Mouse (Mus musculus): ENCODE results near the gene Mrrf. TPM values are rescaled to one million over a fixed set of nuclear protein-coding genes. Genes with fewer than 3 reads are reported as not detected.

Mrrf gene
- polyA plus RNA-seq, 1 experiment from 2014 or later = 34.2 TPM

DNA sequence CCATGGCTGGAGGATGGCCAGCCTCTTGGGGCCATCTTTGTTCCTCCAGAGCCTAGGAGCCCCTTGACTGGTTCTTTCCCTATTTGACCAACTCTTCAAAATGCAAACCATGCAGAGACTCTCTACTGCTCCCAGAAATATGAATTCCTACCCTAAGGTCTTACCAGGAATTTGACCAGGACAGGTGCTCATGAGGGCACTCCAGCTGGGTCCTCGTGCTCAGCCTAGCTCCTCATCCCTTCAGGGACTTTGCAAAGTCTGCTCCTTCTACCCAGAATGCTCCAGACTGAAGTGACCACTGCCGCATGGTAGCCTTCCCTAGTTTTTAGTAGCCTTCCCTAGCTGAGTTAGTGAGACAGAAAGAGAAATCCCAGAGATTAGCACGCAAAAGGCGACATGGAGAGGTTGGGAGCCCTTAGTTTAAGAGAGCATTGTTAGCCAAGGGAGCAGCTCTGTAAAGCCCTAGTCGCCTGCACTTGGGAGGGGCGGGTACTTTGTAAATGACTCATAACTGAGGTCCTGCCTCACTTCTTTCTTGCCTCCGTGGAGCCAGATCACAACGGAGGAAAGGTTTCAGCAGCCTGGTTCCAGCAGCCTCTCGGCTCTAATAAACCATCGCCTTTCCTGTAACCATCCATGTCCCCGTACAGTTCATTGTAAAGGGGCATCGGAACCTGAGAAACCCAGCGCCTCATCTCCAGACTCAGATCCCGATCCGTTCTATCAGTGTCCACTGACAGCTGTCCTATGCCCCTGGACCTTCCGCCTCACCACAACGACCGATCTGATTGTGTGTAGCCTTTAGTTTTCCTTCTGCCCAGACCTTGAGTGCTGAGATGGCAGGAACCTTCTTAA is 65.8 kb downstream of the Mrrf start:
- 29% methylated on average over 18 of the region's 18 CpGs for WGBS
- peak overlapping the region; percentile 66; the same call in 1 of the 2 replicates for H3K9ac ChIP-seq
- H3K36me3 ChIP-seq = no peaks in the 10 kb centered on the region
- no peaks in the 10 kb centered on the region for H3K9me3 ChIP-seq (replicated peaks)
- peak overlapping the region; percentile 81 for H3K4me2 ChIP-seq
- peaks cover 60% of the 10 kb centered on the region for H3K27me3 ChIP-seq (replicated peaks)
- H3K27ac ChIP-seq (ENCODE audit: poor library complexity, severe bottlenecking) = no peak overlapping the region
- H3K4me1 ChIP-seq (replicated peaks) = peaks cover 40% of the 10 kb centered on the region
- ATAC-seq (ENCODE audit: insufficient number of reproducible peaks, low FRiP score) = no peak
- peak overlapping the region; percentile 47; the same call in 1 of the 2 replicates for H3K4me3 ChIP-seq

GRCm38 (mm10) chr2:36202611-36202880 is 66.4 kb downstream of the Mrrf start:
- Histone ChIP-seq H3K27ac (ENCODE audit: poor library complexity, severe bottlenecking) (no peak overlapping the region), H3K9ac (peak overlapping the region; percentile 66; the same call in 1 of the 2 replicates), H3K9me3 (replicated peaks) (no peaks in the 10 kb centered on the region), H3K4me2 (peak overlapping the region; percentile 81), H3K27me3 (replicated peaks) (peaks cover 62% of the 10 kb centered on the region), H3K36me3 (no peaks in the 10 kb centered on the region), H3K4me1 (replicated peaks) (peaks cover 36% of the 10 kb centered on the region), H3K4me3 (peak overlapping the region; percentile 47)
- ATAC-seq (ENCODE audit: insufficient number of reproducible peaks, low FRiP score) = no peak
- WGBS = 17% methylated on average over 5 of the region's 5 CpGs

DNA sequence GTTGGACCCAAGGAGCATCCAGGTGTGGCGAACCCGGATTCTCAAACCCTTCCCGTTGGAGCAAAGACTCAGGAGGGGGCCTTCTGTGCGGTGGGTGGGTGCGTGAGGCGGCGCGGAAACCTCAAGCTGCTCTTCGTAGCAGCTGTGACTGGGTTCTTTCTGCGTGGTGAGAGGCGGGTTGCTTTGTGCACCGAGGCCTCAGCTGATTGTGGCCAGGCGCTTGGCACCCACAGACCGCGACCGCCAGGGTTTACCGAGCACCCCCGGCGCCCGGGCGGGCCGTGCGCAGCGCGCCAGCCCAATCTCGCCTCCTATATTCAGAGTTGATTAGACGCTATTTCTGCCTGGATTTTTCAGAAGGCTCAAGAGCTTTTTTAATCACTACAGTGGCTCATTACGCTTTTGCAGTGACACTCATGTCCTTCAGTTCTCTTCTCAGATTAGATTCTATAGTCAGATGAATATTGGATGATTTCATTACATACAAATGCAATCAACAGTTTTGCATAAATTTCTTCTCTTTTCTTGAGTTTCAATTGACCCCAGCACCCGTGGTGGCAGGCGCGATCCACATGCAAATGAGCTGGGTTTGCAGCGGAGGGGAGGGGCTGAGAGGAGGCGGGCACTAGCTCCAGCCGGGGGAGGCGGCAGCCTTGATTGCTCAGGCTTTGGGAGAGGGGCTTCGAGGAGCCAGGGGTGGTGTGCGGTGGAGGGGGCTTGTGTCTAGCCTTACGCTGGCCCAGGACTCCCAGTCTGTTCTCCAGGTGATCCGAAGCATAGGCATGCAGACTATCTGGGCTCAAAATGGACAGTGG is 67.0 kb downstream of the Mrrf start:
- Histone ChIP-seq H3K4me3 (peak overlapping the region; percentile 47), H3K27ac (ENCODE audit: poor library complexity, severe bottlenecking) (no peak overlapping the region), H3K9ac (peak overlapping the region; percentile 66), H3K4me1 (replicated peaks) (peaks cover 31% of the 10 kb centered on the region), H3K4me2 (peak overlapping the region; percentile 81), H3K36me3 (no peaks in the 10 kb centered on the region), H3K9me3 (replicated peaks) (no peaks in the 10 kb centered on the region), H3K27me3 (replicated peaks) (peaks cover 69% of the 10 kb centered on the region)
- WGBS = under 1% methylated on average over 39 of the region's 39 CpGs
- peak; percentile 46; the same call in 1 of the 2 replicates for ATAC-seq (ENCODE audit: insufficient number of reproducible peaks, low FRiP score)

DNA sequence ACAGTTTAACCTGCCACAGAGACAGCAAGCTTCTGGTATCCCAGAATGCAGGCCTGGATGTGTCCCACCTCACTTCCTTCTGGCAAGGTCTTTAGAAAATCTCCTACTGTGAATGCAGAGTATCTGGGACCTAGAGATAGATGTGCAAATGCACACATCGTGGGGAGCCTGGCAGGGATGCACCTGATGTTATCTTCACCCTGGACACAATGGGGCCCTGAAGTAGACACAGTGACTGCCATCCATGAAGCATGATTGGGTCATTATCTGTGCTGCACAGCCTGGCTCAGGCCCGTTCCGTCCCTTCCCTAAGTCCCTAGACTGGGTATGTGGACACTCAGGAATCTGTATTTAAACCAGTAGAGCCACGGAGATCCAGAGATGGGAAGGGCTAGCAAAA is 68.4 kb downstream of the Mrrf start:
- no peak overlapping the region for H3K9ac ChIP-seq
- WGBS = 45% methylated on average over 4 of the region's 4 CpGs
- H3K27me3 ChIP-seq (replicated peaks) = peaks cover 83% of the 10 kb centered on the region
- H3K4me3 ChIP-seq = no peak overlapping the region
- peaks cover 21% of the 10 kb centered on the region for H3K4me1 ChIP-seq (replicated peaks)
- H3K27ac ChIP-seq (ENCODE audit: poor library complexity, severe bottlenecking) = no peak overlapping the region
- H3K36me3 ChIP-seq = no peaks in the 10 kb centered on the region
- H3K9me3 ChIP-seq (replicated peaks) = no peaks in the 10 kb centered on the region
- H3K4me2 ChIP-seq = no peak overlapping the region
- no peak for ATAC-seq (ENCODE audit: insufficient number of reproducible peaks, low FRiP score)

DNA sequence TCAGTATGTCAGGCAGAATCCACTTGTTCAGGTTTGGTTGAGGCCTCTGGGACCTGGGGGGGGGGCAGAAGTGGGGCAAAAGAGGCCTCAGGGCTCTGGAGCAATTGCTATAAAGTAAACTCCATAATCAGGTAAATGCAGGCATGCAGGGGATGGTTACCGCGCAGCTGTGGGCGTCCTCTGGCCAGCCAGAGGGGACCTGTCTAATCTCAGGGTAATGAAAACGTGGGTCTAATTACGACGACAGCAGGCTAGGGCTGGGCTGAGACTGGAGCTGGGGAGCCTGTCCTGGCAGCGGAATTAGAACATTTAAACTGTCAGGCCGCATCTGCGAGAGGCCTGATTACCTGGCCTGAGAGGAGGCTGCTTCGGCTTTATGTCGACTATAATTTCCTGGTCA is 70.9 kb downstream of the Mrrf start:
- ATAC-seq (ENCODE audit: insufficient number of reproducible peaks, low FRiP score) = no peak
- Histone ChIP-seq H3K27me3 (replicated peaks) (peaks cover 85% of the 10 kb centered on the region), H3K4me1 (replicated peaks) (peaks cover 27% of the 10 kb centered on the region), H3K4me2 (no peak overlapping the region), H3K36me3 (no peaks in the 10 kb centered on the region), H3K27ac (ENCODE audit: poor library complexity, severe bottlenecking) (no peak overlapping the region), H3K9ac (no peak overlapping the region), H3K9me3 (replicated peaks) (no peaks in the 10 kb centered on the region), H3K4me3 (no peak overlapping the region)
- WGBS = 58% methylated on average over 11 of the region's 11 CpGs

GRCm38 (mm10) chr2:36210796-36211195 is 74.6 kb downstream of the Mrrf start:
- no peak for ATAC-seq (ENCODE audit: insufficient number of reproducible peaks, low FRiP score)
- Histone ChIP-seq H3K4me1 (replicated peaks) (peaks cover 35% of the 10 kb centered on the region), H3K4me3 (peak overlapping the region; percentile 32), H3K27me3 (replicated peaks) (peaks cover 55% of the 10 kb centered on the region), H3K4me2 (peak overlapping the region; percentile 58), H3K9ac (peak overlapping the region; percentile 8; the same call in 1 of the 2 replicates), H3K27ac (ENCODE audit: poor library complexity, severe bottlenecking) (no peak overlapping the region), H3K36me3 (no peaks in the 10 kb centered on the region), H3K9me3 (replicated peaks) (no peaks in the 10 kb centered on the region)
- 3% methylated on average over 32 of the region's 34 CpGs for WGBS

DNA sequence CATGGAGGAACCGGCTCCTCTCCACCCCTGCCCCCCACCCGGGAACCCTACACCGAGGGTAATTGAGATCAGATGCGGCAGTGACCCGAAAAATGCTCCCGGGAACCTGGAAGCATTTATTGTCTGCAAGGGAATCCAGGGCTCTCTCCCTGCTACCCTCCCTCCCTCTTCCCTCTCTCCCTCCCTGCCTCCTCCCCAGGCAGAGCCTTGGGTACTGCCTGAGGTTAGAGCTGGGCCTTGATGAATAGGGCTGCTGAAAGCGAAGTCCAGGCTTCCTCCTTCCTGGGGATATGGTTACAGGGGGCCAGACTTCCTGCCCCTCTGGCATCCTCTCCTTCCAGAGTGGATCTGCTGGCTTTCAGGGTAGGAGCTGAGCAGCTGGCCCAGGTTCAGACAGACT is 75.6 kb downstream of the Mrrf start:
- peaks cover 52% of the 10 kb centered on the region for H3K27me3 ChIP-seq (replicated peaks)
- no peak for ATAC-seq (ENCODE audit: insufficient number of reproducible peaks, low FRiP score)
- 41% methylated on average over 7 of the region's 7 CpGs for WGBS
- peaks cover 45% of the 10 kb centered on the region for H3K4me1 ChIP-seq (replicated peaks)
- H3K36me3 ChIP-seq = no peaks in the 10 kb centered on the region
- no peaks in the 10 kb centered on the region for H3K9me3 ChIP-seq (replicated peaks)
- H3K4me3 ChIP-seq = no peak overlapping the region
- H3K9ac ChIP-seq = no peak overlapping the region
- no peak overlapping the region for H3K27ac ChIP-seq (ENCODE audit: poor library complexity, severe bottlenecking)
- no peak overlapping the region for H3K4me2 ChIP-seq

DNA sequence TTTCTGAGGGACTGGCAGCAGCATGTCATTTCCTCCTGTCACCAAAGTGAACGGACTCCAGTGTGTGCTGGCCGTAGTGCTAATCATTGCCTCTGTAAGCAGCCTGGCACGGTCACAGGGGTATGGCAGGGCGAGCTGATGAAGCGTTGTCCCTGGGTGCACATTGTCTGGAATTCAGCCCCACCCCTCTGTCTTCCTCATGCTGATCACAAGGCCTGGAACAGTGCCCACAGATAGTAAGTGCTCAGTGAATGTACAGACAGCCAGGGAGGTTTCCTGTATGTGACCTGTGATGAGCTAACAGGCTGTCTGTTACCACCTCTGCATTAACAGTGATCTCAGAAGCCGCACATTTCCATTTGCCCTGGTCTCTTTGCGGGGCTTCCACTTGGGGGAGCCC is 76.9 kb downstream of the Mrrf start:
- H3K4me1 ChIP-seq (replicated peaks) = peaks cover 58% of the 10 kb centered on the region
- H3K4me2 ChIP-seq = peak overlapping the region; percentile 8; the same call in 1 of the 2 replicates
- no peak overlapping the region for H3K4me3 ChIP-seq
- peaks cover 44% of the 10 kb centered on the region for H3K27me3 ChIP-seq (replicated peaks)
- no peaks in the 10 kb centered on the region for H3K9me3 ChIP-seq (replicated peaks)
- WGBS = 19% methylated on average over 7 of the region's 7 CpGs
- 0 out of 2 replicates have a peak overlapping the region, but pooled peaks have one; percentile 21 for H3K27ac ChIP-seq (ENCODE audit: poor library complexity, severe bottlenecking)
- H3K36me3 ChIP-seq = no peaks in the 10 kb centered on the region
- H3K9ac ChIP-seq = no peak overlapping the region
- ATAC-seq (ENCODE audit: insufficient number of reproducible peaks, low FRiP score) = peak; percentile 39; the same call in 1 of the 2 replicates

DNA sequence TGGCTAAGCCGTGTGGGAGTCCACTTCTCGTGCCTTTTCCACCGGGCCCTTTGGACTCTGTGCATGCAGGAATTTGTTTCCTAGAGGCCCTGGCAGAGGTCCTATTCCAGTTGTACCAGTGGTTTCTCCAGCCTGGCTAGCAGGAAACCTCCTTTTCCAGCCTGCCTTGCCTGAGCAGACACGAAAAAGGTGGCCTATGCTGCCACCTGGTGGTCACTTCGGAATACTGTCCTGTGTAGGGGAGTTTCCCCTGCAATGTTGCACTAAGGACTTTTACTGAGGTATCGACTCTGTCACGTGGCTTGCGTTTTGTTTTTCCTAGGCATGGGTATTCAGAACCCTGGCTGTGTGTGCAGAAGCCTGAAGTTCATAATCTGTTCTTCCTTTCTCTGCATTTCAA is 77.8 kb downstream of the Mrrf start:
- H3K4me1 ChIP-seq (replicated peaks) = peaks cover 61% of the 10 kb centered on the region
- no peak overlapping the region; the same call in 1 of the 2 replicates for H3K27ac ChIP-seq (ENCODE audit: poor library complexity, severe bottlenecking)
- no peak overlapping the region for H3K4me3 ChIP-seq
- no peaks in the 10 kb centered on the region for H3K9me3 ChIP-seq (replicated peaks)
- H3K4me2 ChIP-seq = 0 out of 2 replicates have a peak overlapping the region, but pooled peaks have one; percentile 14
- H3K36me3 ChIP-seq = no peaks in the 10 kb centered on the region
- peak; percentile 67; the same call in 1 of the 2 replicates for ATAC-seq (ENCODE audit: insufficient number of reproducible peaks, low FRiP score)
- WGBS = 7% methylated on average over 8 of the region's 8 CpGs
- no peak overlapping the region for H3K9ac ChIP-seq
- H3K27me3 ChIP-seq (replicated peaks) = peaks cover 35% of the 10 kb centered on the region

GRCm38 (mm10) chr2:36214425-36214824 is 78.2 kb downstream of the Mrrf start:
- no peak overlapping the region for H3K4me3 ChIP-seq
- no peak overlapping the region for H3K27ac ChIP-seq (ENCODE audit: poor library complexity, severe bottlenecking)
- no peak for ATAC-seq (ENCODE audit: insufficient number of reproducible peaks, low FRiP score)
- peaks cover 31% of the 10 kb centered on the region for H3K27me3 ChIP-seq (replicated peaks)
- no peaks in the 10 kb centered on the region for H3K36me3 ChIP-seq
- H3K9ac ChIP-seq = no peak overlapping the region
- H3K4me2 ChIP-seq = 0 out of 2 replicates have a peak overlapping the region, but pooled peaks have one; percentile 14
- 65% methylated on average over 5 of the region's 5 CpGs for WGBS
- H3K4me1 ChIP-seq (replicated peaks) = peaks cover 61% of the 10 kb centered on the region
- H3K9me3 ChIP-seq (replicated peaks) = no peaks in the 10 kb centered on the region

DNA sequence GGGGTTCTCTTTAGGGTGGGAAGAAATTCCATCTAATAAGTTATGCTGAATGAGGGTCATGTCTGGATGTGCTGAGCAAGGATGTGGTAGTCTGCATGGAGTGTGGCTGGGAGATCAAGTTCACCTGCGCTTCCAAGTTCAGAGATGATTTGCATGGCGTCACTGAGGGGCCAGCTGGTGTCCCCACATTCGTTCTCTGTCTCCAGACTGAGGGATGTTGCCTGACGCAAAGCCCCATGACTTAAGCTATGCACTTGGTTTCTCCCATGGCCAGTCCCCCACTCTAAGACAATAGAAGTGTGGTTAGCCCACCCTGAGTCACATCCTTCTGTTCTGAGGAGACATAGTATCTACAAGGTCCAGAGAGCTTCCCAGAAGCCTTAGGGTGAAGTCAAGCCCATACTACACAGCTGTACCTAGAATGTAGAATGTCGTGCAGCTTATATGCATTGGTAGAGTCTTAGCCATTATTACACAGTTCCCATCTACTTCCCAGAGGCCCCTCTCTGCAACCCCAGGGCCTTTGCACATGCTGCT is 79.1 kb downstream of the Mrrf start:
- H3K9me3 ChIP-seq (replicated peaks) = no peaks in the 10 kb centered on the region
- H3K36me3 ChIP-seq = no peaks in the 10 kb centered on the region
- H3K9ac ChIP-seq = no peak overlapping the region
- no peak for ATAC-seq (ENCODE audit: insufficient number of reproducible peaks, low FRiP score)
- no peak overlapping the region for H3K27ac ChIP-seq (ENCODE audit: poor library complexity, severe bottlenecking)
- H3K4me1 ChIP-seq (replicated peaks) = peaks cover 61% of the 10 kb centered on the region
- no peak overlapping the region for H3K4me3 ChIP-seq
- no peak overlapping the region for H3K4me2 ChIP-seq
- peaks cover 22% of the 10 kb centered on the region for H3K27me3 ChIP-seq (replicated peaks)
- WGBS = 81% methylated on average over 5 of the region's 5 CpGs
